Mouse (Mus musculus) spleen, postnatal 14 days (tissue): ENCODE data around the gene Adamts17.

Experiments
- DNase-seq, 2 experiments: peaks; one replicate each; pipeline ENCODE4 v3.0.0; 2021 to 2022; ENCODE audit warnings: low spot score in 2 of 2

Gene Adamts17

DNA sequence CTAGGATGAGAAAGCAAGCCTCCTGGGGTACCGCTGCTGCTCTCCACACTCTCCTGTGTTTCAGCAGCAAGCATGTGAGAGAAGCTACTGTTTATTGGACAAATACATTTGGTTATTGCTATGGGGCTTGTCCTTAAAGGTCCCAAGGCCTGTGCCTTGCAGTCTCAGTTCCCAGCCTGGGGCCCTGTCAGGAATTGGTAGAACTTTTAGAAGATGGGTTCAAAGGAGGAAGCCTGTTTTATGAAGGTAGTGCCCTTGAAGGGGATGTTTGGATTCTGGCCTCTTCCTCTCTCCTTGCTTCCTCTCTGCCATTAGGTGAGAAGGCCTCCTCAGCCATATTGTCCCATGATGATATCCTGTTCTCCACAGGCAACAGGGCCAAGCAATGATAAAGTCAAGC lies 91.8 kb downstream of the Adamts17 start:
- DNase-seq = no peak

- no peak for DNase-seq
Observed at GRCm38 (mm10) chr7:66933251-66933650, 93.7 kb downstream of the Adamts17 start.

DNA sequence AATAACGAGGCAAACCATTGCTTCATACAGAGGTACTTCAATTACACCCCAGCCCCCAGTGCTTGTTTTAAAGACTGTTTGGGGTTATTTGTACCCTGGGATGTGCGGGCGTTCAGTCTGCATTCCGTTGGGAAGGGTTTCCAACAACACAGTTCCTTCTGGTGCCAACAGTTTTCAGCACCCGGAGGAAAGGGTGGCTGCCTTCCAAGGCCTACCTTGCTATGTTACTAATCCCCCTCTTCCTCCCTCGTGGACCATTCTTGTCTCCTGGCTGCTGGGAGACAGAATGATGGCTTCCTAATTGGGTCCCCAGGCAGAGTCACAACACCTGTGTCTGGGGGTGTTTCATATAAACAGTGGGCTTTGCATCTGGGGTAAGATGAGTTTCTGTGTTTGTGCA lies 94.5 kb downstream of the Adamts17 start:
- no peak for DNase-seq

- no peak for DNase-seq
Observed at GRCm38 (mm10) chr7:66935041-66935440, 95.5 kb downstream of the Adamts17 start.

- DNase-seq = no peak
Observed at GRCm38 (mm10) chr7:66936042-66936755, 96.7 kb downstream of the Adamts17 start.

DNA sequence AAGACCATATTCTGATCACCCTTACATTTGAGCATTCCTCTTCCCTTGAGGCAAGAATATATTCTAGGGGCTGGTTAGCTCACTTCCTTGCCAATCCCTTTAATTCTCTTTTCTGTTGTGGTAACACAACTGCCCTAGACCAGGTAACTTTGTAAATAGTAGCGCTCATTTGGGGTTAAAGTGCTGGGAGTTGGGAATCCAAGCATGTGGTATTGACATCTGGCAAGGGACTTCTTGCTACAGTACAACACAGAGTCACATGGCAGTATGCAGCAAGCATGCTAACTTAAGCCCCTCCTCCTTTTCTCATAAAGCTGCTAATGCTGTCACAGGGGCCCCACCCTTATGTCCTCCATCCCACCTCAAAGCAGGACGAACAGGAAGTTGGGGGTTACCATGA lies 97.4 kb downstream of the Adamts17 start:
- no peak for DNase-seq

DNA sequence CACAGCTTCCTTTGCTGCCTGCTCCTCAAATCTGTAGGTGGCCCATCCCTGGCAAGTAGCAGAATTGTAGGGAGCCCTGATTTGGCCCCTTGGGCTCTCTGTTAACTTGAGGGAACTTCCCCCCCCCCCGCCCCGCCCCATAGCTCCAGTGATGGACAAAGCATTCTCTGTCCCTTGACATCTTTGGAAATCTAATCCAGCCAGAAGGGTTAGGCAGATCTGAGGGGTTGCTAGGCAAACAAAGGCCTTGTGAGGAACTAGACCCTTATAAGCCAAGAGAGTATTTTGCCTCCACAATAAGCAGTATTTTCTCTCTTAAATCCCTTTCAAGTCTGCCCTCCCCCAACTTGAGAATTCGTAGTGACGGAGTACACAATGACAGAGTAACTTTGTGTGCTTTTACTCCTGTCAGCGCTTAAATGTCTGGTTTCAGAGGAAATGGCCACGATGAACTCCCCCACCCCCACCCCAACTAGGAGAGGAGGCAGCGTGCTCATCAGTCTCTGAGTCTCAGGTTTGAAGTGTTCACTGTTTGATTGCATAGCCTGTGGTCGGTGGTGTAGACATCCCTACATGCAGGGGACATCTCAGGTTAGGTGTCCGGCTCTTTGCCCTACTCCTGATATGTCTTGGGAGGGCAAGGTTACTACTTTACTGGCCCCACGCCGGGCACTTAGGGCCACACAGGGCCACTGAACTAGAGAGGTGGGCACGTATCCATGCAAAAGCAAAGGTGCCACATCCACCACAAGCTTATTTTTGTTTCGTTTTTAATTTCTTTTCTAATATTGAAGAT lies 99.7 kb downstream of the Adamts17 start:
- DNase-seq = no peak

GRCm38 (mm10) chr7:66940761-66941160 lies 101.2 kb downstream of the Adamts17 start:
- DNase-seq = no peak

GRCm38 (mm10) chr7:66949006-66949405 lies 109.5 kb downstream of the Adamts17 start:
- DNase-seq = no peak

GRCm38 (mm10) chr7:66952921-66953320 lies 113.4 kb downstream of the Adamts17 start:
- DNase-seq = no peak

GRCm38 (mm10) chr7:66954073-66954472 lies 114.5 kb downstream of the Adamts17 start:
- DNase-seq = no peak

GRCm38 (mm10) chr7:66954723-66955122 lies 115.2 kb downstream of the Adamts17 start:
- no peak for DNase-seq

DNA sequence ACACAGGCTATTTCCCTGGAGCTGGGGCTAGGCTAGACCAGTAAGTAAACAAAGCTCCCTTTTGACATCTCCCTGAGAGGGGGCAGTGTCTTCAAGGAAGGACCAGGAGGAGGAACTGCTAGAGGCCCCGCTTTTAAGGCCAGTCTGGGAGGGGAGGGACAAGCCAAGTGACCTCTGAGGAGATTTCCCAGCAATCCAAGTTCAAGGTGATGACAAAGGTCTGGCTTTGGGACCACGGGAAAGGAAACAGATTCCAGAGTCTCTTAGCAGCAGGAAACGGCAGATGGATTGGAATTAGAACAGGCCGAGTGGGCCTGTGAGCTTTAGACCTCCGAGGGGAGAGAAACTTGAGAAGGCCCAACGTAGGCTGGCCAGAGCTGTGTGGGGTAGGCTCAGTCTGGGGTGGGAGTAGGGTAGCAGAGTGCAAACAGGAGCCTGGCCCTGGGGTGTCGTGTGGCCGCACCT lies 116.0 kb downstream of the Adamts17 start:
- no peak for DNase-seq

GRCm38 (mm10) chr7:66955978-66956377 lies 116.4 kb downstream of the Adamts17 start:
- no peak for DNase-seq

DNA sequence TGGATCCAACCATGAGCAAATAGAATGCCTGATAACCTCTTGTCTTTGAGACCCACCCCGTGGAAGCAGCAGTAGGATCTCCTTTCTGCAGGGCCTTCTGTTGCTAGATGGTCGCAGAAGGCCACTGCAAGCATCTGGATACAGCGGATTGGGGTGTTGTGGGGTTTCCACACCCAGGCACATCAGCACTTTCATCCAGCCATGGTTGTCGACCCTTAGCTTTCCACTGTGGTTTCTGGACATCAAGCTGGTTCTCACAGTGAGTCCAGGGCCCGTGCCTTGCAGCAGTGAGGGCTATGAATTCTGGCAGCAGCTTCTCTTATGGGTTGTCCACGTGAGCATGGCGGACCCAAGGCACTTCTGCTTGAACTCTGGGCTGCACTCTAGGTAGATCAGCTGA lies 118.2 kb downstream of the Adamts17 start:
- no peak for DNase-seq

DNA sequence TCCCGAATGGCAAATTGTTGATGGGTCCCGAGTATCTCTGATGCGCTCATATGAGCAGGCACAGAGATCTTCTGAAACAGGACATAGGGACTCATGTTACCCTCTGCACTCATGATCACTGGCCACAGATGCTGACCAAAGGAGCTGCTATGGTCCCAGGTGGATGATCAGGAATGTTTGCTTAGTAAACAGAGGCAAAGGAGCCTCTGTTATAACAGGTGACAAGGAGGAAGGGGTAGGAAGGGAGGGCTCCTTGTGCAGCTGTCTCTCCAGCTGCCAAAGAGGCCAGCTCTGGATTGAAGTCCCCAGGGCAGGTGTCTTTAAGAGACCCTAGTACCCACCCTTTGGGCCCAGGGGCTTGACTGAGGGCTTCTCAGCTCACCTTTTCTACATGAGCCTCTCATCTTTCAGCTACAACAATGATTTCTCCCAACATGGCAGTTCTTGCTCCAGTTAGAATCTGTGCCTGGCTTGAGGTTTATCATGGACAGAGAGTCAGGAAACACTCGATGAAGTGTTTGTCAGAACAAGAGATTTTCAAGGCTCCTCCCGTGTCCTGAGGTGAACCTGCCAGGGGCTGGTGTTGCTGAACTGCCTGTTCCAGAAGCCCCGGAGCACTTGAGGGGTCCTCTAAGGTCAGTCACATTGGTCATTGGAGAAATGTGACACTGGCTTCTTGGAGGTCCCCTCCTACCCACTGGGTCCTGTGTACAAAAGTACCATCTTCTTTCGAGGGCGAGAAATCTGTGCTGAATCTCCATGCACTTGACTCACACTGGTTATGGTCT lies 120.9 kb downstream of the Adamts17 start:
- DNase-seq = no peak

DNA sequence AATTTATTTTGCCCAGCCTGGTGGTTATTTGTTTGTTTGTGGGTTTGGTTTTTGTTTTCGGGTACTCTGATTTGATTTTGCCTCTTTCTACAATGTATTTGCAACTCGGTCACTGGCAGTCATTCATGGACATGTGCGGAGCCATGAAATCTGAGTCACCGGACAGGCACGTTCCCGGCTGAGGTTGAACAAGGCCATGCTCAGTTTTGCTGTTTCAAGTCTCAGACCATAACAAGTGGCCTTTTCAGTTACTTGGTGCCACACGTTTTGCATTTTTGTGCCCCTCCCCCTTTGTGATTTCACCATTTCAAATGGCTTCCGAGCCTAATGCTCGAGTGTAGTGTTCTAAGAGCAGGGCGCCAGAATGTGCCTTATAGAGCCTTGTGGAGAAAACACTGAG lies 123.2 kb downstream of the Adamts17 start:
- no peak for DNase-seq

- DNase-seq = no peak
Observed at GRCm38 (mm10) chr7:66963541-66963940, 124.0 kb downstream of the Adamts17 start.

DNA sequence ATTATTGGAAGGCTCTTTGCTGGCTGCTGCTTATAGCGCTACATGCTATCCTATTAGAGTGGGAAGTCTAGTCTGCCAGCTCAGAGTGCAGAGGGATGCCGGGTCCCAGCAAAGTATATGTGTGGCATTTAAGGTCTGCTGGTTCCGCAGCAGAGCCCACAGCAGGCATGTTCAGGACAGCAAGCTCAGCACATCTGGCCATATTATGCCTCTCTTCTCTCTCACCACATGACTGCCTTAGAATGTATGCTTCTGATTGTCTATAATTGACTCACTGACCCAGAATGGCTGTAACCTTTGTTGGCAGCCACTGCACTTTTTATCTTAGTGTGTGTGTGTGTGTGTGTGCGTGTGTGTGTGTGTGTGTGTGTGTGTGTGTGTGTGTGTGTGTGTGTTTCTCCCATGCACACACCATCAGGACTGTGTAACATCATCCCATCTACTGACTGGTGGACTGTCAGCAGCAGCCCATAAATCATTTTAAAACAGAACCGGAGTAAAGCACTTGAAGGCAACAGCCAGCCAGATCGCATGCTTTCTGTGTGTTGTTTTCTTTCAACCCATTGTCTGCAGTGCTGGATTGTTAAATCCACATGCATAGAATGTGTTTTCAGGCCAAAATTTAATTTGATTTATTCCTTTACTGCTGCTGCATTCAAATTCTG lies 127.1 kb downstream of the Adamts17 start:
- no peak for DNase-seq

DNA sequence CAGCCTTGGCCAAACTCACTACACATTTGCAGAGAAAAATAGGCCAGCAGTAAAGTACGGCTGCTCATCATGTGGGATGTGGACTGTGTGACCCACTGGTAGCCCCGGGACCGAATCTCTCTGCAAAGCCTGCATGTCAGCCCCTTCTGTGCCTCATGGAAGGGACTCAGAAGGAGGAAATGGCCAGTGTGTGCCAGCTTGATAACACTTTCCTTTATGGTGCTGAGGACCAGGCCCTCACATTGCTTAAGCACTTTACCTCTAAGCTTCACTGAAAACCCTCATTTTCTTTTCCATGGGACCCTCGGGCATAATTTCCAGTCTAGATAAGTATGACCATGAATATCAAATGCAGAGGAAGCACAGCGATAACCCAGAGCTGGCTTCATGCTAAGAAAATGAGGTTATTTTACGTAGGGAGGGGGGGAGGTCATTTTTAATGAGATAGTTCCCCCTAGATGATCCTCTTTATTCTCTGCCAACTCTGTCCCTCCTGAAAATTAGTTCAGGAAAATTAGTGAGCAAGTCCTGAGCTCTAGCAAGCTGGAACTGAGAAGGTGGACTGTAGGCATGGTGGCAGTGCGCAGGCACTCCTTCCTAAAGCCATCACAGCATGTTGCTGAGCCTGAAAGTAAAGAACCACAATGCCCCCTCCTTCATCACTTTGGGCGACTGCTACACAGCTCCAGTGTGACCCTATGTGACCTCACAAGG lies 127.8 kb downstream of the Adamts17 start:
- no peak for DNase-seq

- no peak for DNase-seq
Observed at GRCm38 (mm10) chr7:66968661-66969060, 129.1 kb downstream of the Adamts17 start.
